Comparison of ENCODE assay signal across 20 mouse cellular contexts in genomic region chr3:142965604-142966003, GRCm38 (mm10).
"Had no signal": no experiment of that assay in that cellular context is flagged by ENCODE, and none has a peak within 500 bp of the region (broad histone marks: within the 10 kb centered on the region; RNA-seq: fewer than 3 reads in every experiment).

No protein-coding gene starts in this region.

- H3K36me3 ChIP-seq: midbrain, embryonic 10.5 days; midbrain, embryonic 12.5 days; neural tube, embryonic 13.5 days; neural tube, embryonic 15.5 days; stomach, embryonic 15.5 days had no signal

- H3K9ac ChIP-seq: lung, embryonic 14.5 days; midbrain, embryonic 12.5 days; neural tube, embryonic 13.5 days; neural tube, embryonic 15.5 days; stomach, embryonic 15.5 days had no signal

- H3K9me3 ChIP-seq: midbrain, embryonic 10.5 days; midbrain, embryonic 12.5 days; neural tube, embryonic 13.5 days; neural tube, embryonic 15.5 days; stomach, embryonic 15.5 days had no signal

- H3K4me2 ChIP-seq: lung, embryonic 14.5 days; midbrain, embryonic 12.5 days; neural tube, embryonic 13.5 days; neural tube, embryonic 15.5 days; stomach, embryonic 15.5 days had no signal

- H3K27me3 ChIP-seq: midbrain, embryonic 12.5 days; neural tube, embryonic 13.5 days; neural tube, embryonic 15.5 days; stomach, embryonic 15.5 days had no signal

- H3K4me1 ChIP-seq: midbrain, embryonic 12.5 days; stomach, embryonic 15.5 days had no signal

- H3K27ac ChIP-seq: midbrain, embryonic 10.5 days; midbrain, embryonic 12.5 days; neural tube, embryonic 13.5 days; neural tube, embryonic 15.5 days had no signal

- DNase-seq: lung, adult 18-20 months; lung, embryonic 14.5 days; lung, postnatal 14 days; lung, postnatal 4 days; midbrain, embryonic 14.5 days; retina, postnatal 1 day; right cerebral cortex, adult 18-20 months; right cerebral cortex, postnatal 25 days; right cerebral cortex, postnatal 4 days; spleen, adult 18-20 months; thymus, adult 18-20 months; thymus, postnatal 14 days; thymus, postnatal 36 days had no signal

- H3K4me3 ChIP-seq: midbrain, embryonic 10.5 days; midbrain, embryonic 12.5 days; myocyte; neural tube, embryonic 13.5 days; neural tube, embryonic 15.5 days; stomach, embryonic 15.5 days had no signal

- ATAC-seq: midbrain, embryonic 16.5 days had no signal
